In genomic region chr10:80880131-80880641, GRCm38 (mm10) we compare ENCODE assay signal across 8 mouse cellular contexts. TPM values are rescaled to one million over a fixed set of nuclear protein-coding genes. Genes with fewer than 3 reads are reported as not detected.
DNase-seq lines count a peak whose midpoint lies in the region; ATAC-seq and TF ChIP-seq lines count a peak whose summit lies in the region.

No protein-coding gene starts in this region.

- DNase-seq in gastrocnemius, adult 2 months, result peak; percentile 77
- DNase-seq in gastrocnemius, adult 8-10 months (ENCODE audit: low spot score in 2 of 2), result no peak
- DNase-seq in MEL (ENCODE audit: low read depth, low spot score), result peak; percentile 91
- DNase-seq in cerebellum, postnatal 25 days, result peak; percentile 77 to 87
- peak; percentile 82 for DNase-seq in heart, postnatal 4 days
- peak; percentile 55 to 78 for DNase-seq in layer of hippocampus, postnatal 25 days (ENCODE audit: extremely low spot score in 1 of 2, low spot score in 1 of 2)
- peak; percentile 67 to 71 for DNase-seq in spleen, postnatal 36 days (ENCODE audit: low spot score in 2 of 2)

- peaks cover 2 to 11% of the 10 kb centered on the region in 2 experiments; a peak in 3 of 4 replicates for H3K4me1 ChIP-seq in MEL (ENCODE audit: control insufficient read depth in 1 of 2, insufficient read depth in 2 of 2, low read length in 2 of 2)

- ATAC-seq in megakaryocyte progenitor cell, adult 5-6 weeks (replicated peaks; ENCODE audit: poor library complexity), result peak; percentile 83

- no peaks in the 10 kb centered on the region for H3K79me2 ChIP-seq in MEL (ENCODE audit: control insufficient read depth, insufficient read depth, low read length, poor library complexity)

- H3K27ac ChIP-seq in gastrocnemius, adult 2 months, result no peak overlapping the region
- no peak overlapping the region for H3K27ac ChIP-seq in MEL (ENCODE audit: control insufficient read depth, low read depth, low read length)

- no peak for TF ChIP-seq EP300 in MEL (IDR thresholded peaks at IDR 0.05; ENCODE audit: low read depth in 1 of 2, low read length in 2 of 2)

- intact Hi-C loops in gastrocnemius, adult 2 months (cut with DNase I), result loop anchor here (1.0 kb wide), 1 partner anchor 133 kb away; no protein-coding TSS in a partner anchor

- H3K36me3 ChIP-seq in MEL (ENCODE audit: control insufficient read depth in 1 of 2, insufficient read depth in 2 of 2, low read length in 2 of 2), result no peaks in the 10 kb centered on the region

- no peak for TF ChIP-seq POLR2A in MEL (IDR thresholded peaks at IDR 0.05; ENCODE audit: control insufficient read depth in 1 of 2, insufficient read depth in 1 of 2, low read depth in 1 of 2, low read length in 2 of 2, poor library complexity in 1 of 2)

- no peak overlapping the region for H3K9ac ChIP-seq in MEL (ENCODE audit: control insufficient read depth, low read depth, low read length, poor library complexity, severe bottlenecking)

- peak; percentile 96 for TF ChIP-seq CTCF in gastrocnemius, adult 2 months (IDR thresholded peaks at IDR 0.05)
- TF ChIP-seq CTCF in MEL (IDR thresholded peaks at IDR 0.05 in 2 of 3, conservative IDR thresholded peaks at IDR 0.05 in 1 of 3; ENCODE audit: control insufficient read depth in 1 of 3, insufficient read depth in 1 of 3, low read depth in 2 of 3, low read length in 3 of 3, poor library complexity in 1 of 3, severe bottlenecking in 1 of 3), result peak; percentile 96 to 99 (median 99)

- H3K4me3 ChIP-seq in gastrocnemius, adult 2 months, result no peak overlapping the region
- H3K4me3 ChIP-seq in MEL (ENCODE audit: control insufficient read depth in 1 of 2, insufficient read depth in 1 of 2, low read depth in 2 of 2, low read length in 2 of 2), result no peak overlapping the region

- no peaks in the 10 kb centered on the region for H3K27me3 ChIP-seq in MEL (ENCODE audit: control insufficient read depth in 1 of 2, insufficient read depth in 2 of 2, low read length in 2 of 2)

- H3K9me3 ChIP-seq in MEL (replicated peaks; ENCODE audit: insufficient read depth, low read length), result no peaks in the 10 kb centered on the region

- TF ChIP-seq RAD21 in MEL (IDR thresholded peaks at IDR 0.05; ENCODE audit: low read depth, low read length), result peak; percentile 90

TF ChIP-seq in MEL, 35 proteins besides CTCF, POLR2A, EP300 and RAD21:
- TF ChIP-seq KAT2A (conservative IDR thresholded peaks at IDR 0.05; ENCODE audit: low read depth, low read length), result no peak
- TF ChIP-seq MYC (IDR thresholded peaks at IDR 0.05; ENCODE audit: low read depth, low read length), result peak; percentile 97
- TF ChIP-seq MXI1 (IDR thresholded peaks at IDR 0.05; ENCODE audit: low read depth, low read length), result peak; percentile 79
- TF ChIP-seq TAL1 (IDR thresholded peaks at IDR 0.05; ENCODE audit: low read length), result peak; percentile 27; the same call in 1 of the 2 replicates
- TF ChIP-seq NELFE (IDR thresholded peaks at IDR 0.05; ENCODE audit: low read depth, low read length), result peak; percentile 12; the same call in 1 of the 2 replicates
- TF ChIP-seq ELF1 (IDR thresholded peaks at IDR 0.05; ENCODE audit: low read depth, low read length), result no peak
- TF ChIP-seq TBP (IDR thresholded peaks at IDR 0.05; ENCODE audit: low read depth, low read length), result 0 out of 2 replicates have a peak, but pooled peaks have one; percentile 27
- TF ChIP-seq MAFK (IDR thresholded peaks at IDR 0.05; ENCODE audit: borderline replicate concordance, low read depth, low read length), result no peak
- peak; percentile 87 for TF ChIP-seq SMC3 (IDR thresholded peaks at IDR 0.05; ENCODE audit: low read depth, low read length)
- TF ChIP-seq GATA1 (IDR thresholded peaks at IDR 0.05; ENCODE audit: low read depth, low read length), result peak; percentile 43; the same call in 1 of the 2 replicates
- TF ChIP-seq MAX (IDR thresholded peaks at IDR 0.05; ENCODE audit: low read length), result peak; percentile 96
- TF ChIP-seq JUND (IDR thresholded peaks at IDR 0.05; ENCODE audit: low read depth, low read length), result no peak
- peak; percentile 71 for TF ChIP-seq SIN3A (IDR thresholded peaks at IDR 0.05; ENCODE audit: low read length)
- no peak for TF ChIP-seq MAZ (IDR thresholded peaks at IDR 0.05; ENCODE audit: low read depth, low read length)
- peak; percentile 88 for TF ChIP-seq ZC3H11A (IDR thresholded peaks at IDR 0.05; ENCODE audit: low read depth, low read length)
- TF ChIP-seq BHLHE40 (IDR thresholded peaks at IDR 0.05; ENCODE audit: borderline replicate concordance, low read depth, low read length), result peak; percentile 81; the same call in 1 of the 2 replicates
- peak; percentile 85 for TF ChIP-seq USF1 (IDR thresholded peaks at IDR 0.05; ENCODE audit: low read depth, low read length)
- 0 out of 2 replicates have a peak, but pooled peaks have one; percentile 5 for TF ChIP-seq NRF1 (IDR thresholded peaks at IDR 0.05; ENCODE audit: insufficient read depth, low read depth, low read length, poor library complexity, severe bottlenecking)
- TF ChIP-seq RCOR1 (IDR thresholded peaks at IDR 0.05; ENCODE audit: low read depth, low read length), result no peak
- TF ChIP-seq ETS1 (IDR thresholded peaks at IDR 0.05; ENCODE audit: low read depth, low read length), result no peak

RNA-seq across cellular contexts. Expression of gene Tmprss9, which starts 8.5 kb away (rescaled TPM):
- total RNA-seq in gastrocnemius, adult 2 months (2021), result under 1 TPM in 1 of 2 experiments, not detected in 1; 0.08 TPM
- total RNA-seq in gastrocnemius, adult 8-10 months (2022), result under 1 TPM in 1 of 4 experiments, not detected in 3; 0.13 TPM
- total RNA-seq in MEL (2012; rRNA removed), result 0.07 and 0.15 TPM in 2 replicates
- polyA plus RNA-seq in MEL (2012; ENCODE audit: insufficient read depth in 1 of 2, insufficient read length in 2 of 2, low read depth in 1 of 2, low replicate concordance in 2 of 2, missing spikeins in 1 of 2), result under 1 TPM in 1 of 2 experiments, not detected in 1; 0.25 TPM
- total RNA-seq in heart, postnatal 4 days (2021), result not detected
- under 1 TPM; 0.40 to 0.62 TPM for total RNA-seq in layer of hippocampus, postnatal 25 days (2021)
- total RNA-seq in megakaryocyte progenitor cell, adult 5-6 weeks (2015), result not detected in 2 replicates
- not detected in 2 replicates for total RNA-seq in megakaryocyte progenitor cell, adult 5-6 weeks (2017)

RNA-seq across cellular contexts. Expression of gene Timm13, which starts 20.6 kb away (rescaled TPM):
- total RNA-seq in gastrocnemius, adult 2 months (2021), result 100 to 1,000 TPM; 110 to 139 TPM
- total RNA-seq in gastrocnemius, adult 8-10 months (2022), result 100 to 1,000 TPM; 119 to 143 (median 123) TPM
- total RNA-seq in MEL (2012; rRNA removed), result 349 and 366 TPM in 2 replicates
- 100 to 1,000 TPM; 329 to 645 TPM for polyA plus RNA-seq in MEL (2012; ENCODE audit: insufficient read depth in 1 of 2, insufficient read length in 2 of 2, low read depth in 1 of 2, low replicate concordance in 2 of 2, missing spikeins in 1 of 2)
- total RNA-seq in heart, postnatal 4 days (2021), result 100 to 1,000 TPM; 162 to 169 TPM
- 100 to 1,000 TPM; 145 to 167 TPM for total RNA-seq in layer of hippocampus, postnatal 25 days (2021)
- 132 and 150 TPM in 2 replicates for total RNA-seq in megakaryocyte progenitor cell, adult 5-6 weeks (2015)
- 55.3 and 100 TPM in 2 replicates for total RNA-seq in megakaryocyte progenitor cell, adult 5-6 weeks (2017)

RNA-seq across cellular contexts. Expression of gene Sppl2b, which starts 25.1 kb away (rescaled TPM):
- 10 to 100 TPM; 11.3 to 18.5 TPM for total RNA-seq in gastrocnemius, adult 2 months (2021)
- total RNA-seq in gastrocnemius, adult 8-10 months (2022), result 10 to 100 TPM; 11.3 to 12.5 (median 11.7) TPM
- total RNA-seq in MEL (2012; rRNA removed), result 38.6 and 52.0 TPM in 2 replicates
- 10 to 100 TPM in 1 of 2 experiments, not detected in 1; 65.9 TPM for polyA plus RNA-seq in MEL (2012; ENCODE audit: insufficient read depth in 1 of 2, insufficient read length in 2 of 2, low read depth in 1 of 2, low replicate concordance in 2 of 2, missing spikeins in 1 of 2)
- total RNA-seq in heart, postnatal 4 days (2021), result 10 to 100 TPM; 23.4 to 24.8 TPM
- 10 to 100 TPM; 61.5 to 65.7 TPM for total RNA-seq in layer of hippocampus, postnatal 25 days (2021)
- total RNA-seq in megakaryocyte progenitor cell, adult 5-6 weeks (2015), result 17.7 and 18.2 TPM in 2 replicates
- 29.4 and 39.4 TPM in 2 replicates for total RNA-seq in megakaryocyte progenitor cell, adult 5-6 weeks (2017)

RNA-seq across cellular contexts. Expression of gene Lsm7, which starts 25.2 kb away (rescaled TPM):
- 10 to 100 TPM; 13.5 to 20.0 TPM for total RNA-seq in gastrocnemius, adult 2 months (2021)
- 10 to 100 TPM in 3 of 4 experiments, 1 to 10 TPM in 1; 6.2 to 19.0 (median 14.5) TPM for total RNA-seq in gastrocnemius, adult 8-10 months (2022)
- total RNA-seq in MEL (2012; rRNA removed), result 616 and 637 TPM in 2 replicates
- polyA plus RNA-seq in MEL (2012; ENCODE audit: insufficient read depth in 1 of 2, insufficient read length in 2 of 2, low read depth in 1 of 2, low replicate concordance in 2 of 2, missing spikeins in 1 of 2), result 100 to 1,000 TPM in 1 of 2 experiments, not detected in 1; 246 TPM
- total RNA-seq in heart, postnatal 4 days (2021), result 10 to 100 TPM; 29.9 to 35.0 TPM
- total RNA-seq in layer of hippocampus, postnatal 25 days (2021), result 10 to 100 TPM; 41.5 to 43.8 TPM
- 125 and 137 TPM in 2 replicates for total RNA-seq in megakaryocyte progenitor cell, adult 5-6 weeks (2015)
- 307 and 354 TPM in 2 replicates for total RNA-seq in megakaryocyte progenitor cell, adult 5-6 weeks (2017)

RNA-seq across cellular contexts. Expression of gene Lingo3, which starts 36.3 kb away (rescaled TPM):
- 10 to 100 TPM; 10.9 to 11.3 TPM for total RNA-seq in gastrocnemius, adult 2 months (2021)
- 10 to 100 TPM in 3 of 4 experiments, 1 to 10 TPM in 1; 7.4 to 12.5 (median 10.4) TPM for total RNA-seq in gastrocnemius, adult 8-10 months (2022)
- total RNA-seq in MEL (2012; rRNA removed), result not detected in 2 replicates
- not detected for polyA plus RNA-seq in MEL (2012; ENCODE audit: insufficient read depth in 1 of 2, insufficient read length in 2 of 2, low read depth in 1 of 2, low replicate concordance in 2 of 2, missing spikeins in 1 of 2)
- total RNA-seq in heart, postnatal 4 days (2021), result 1 to 10 TPM; 1.8 to 2.5 TPM
- 10 to 100 TPM; 38.3 to 39.9 TPM for total RNA-seq in layer of hippocampus, postnatal 25 days (2021)
- total RNA-seq in megakaryocyte progenitor cell, adult 5-6 weeks (2015), result not detected in 2 replicates
- not detected in 2 replicates for total RNA-seq in megakaryocyte progenitor cell, adult 5-6 weeks (2017)

Comparison
In these comparisons a context has a peak if more than half of its experiments do, and no peak if none do; other contexts are left out.
1. DNase-seq: peak in gastrocnemius, adult 2 months (single experiment), MEL (single experiment), cerebellum, postnatal 25 days (2 of 2), heart, postnatal 4 days (single experiment), layer of hippocampus, postnatal 25 days (2 of 2) and spleen, postnatal 36 days (2 of 2); none in gastrocnemius, adult 8-10 months (0 of 2).